In the genomic region with DNA sequence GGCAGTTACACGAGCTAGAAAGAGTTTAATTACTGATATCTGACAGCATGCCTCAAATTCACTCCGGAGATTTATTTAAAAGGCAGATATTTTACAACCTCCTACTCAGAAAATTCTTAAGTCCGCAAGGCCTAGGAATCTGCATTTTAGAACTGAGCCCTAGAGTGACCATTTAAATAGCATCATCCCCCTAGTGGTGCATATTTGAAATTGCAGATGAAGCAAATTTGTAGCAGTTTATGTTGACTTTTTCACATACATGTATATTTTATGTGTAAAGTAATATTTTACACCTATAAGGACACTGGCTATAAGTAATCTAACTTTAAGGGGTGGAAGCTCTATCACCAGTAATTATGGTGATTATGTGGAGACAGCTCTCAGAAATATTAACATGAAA, we compare ENCODE assay signal across 9 mouse cellular contexts.
A peak's percentile ranks its signal among the peaks of the same experiment; 100 is the strongest.
DNase-seq lines count a peak whose midpoint lies in the region; ATAC-seq and TF ChIP-seq lines count a peak whose summit lies in the region.
"Had no signal": no experiment of that assay in that cellular context is flagged by ENCODE, and none has a peak within 500 bp of the region (broad histone marks: within the 10 kb centered on the region; RNA-seq: fewer than 3 reads in every experiment).

No protein-coding gene starts in this region.

- TF ChIP-seq POLR2A in MEL (IDR thresholded peaks at IDR 0.05; ENCODE audit: control insufficient read depth in 1 of 2, insufficient read depth in 1 of 2, low read depth in 1 of 2, low read length in 2 of 2, poor library complexity in 1 of 2): no peak

- WGBS in hindbrain, postnatal 0 days: 74% methylated on average over 3 of the region's 3 CpGs
- WGBS in hindbrain, embryonic 16.5 days: 63% methylated on average over 3 of the region's 3 CpGs
- 51% methylated on average over 3 of the region's 3 CpGs for WGBS in liver, embryonic 12.5 days (ENCODE audit: insufficient replicate concordance)

- no peak overlapping the region for H3K27ac ChIP-seq in hindbrain, postnatal 0 days
- no peak overlapping the region for H3K27ac ChIP-seq in hindbrain, embryonic 16.5 days (ENCODE audit: low read depth, low read length)
- no peak overlapping the region for H3K27ac ChIP-seq in MEL (ENCODE audit: control insufficient read depth, low read depth, low read length)
- H3K27ac ChIP-seq in liver, embryonic 12.5 days: peak overlapping the region; percentile 97
- H3K27ac ChIP-seq: midbrain, embryonic 12.5 days had no signal

- H3K4me1 ChIP-seq in hindbrain, postnatal 0 days (ENCODE audit: insufficient read depth, low read length): no peaks in the 10 kb centered on the region
- H3K4me1 ChIP-seq in hindbrain, embryonic 16.5 days (ENCODE audit: control insufficient read depth, insufficient read depth, low read depth, low read length): no peaks in the 10 kb centered on the region; the same call in 1 of the 2 replicates
- H3K4me1 ChIP-seq in MEL (ENCODE audit: control insufficient read depth in 1 of 2, insufficient read depth in 2 of 2, low read length in 2 of 2): peaks cover 4 to 20% of the 10 kb centered on the region in 2 experiments
- H3K4me1 ChIP-seq in liver, embryonic 12.5 days: peaks cover 66% of the 10 kb centered on the region
- H3K4me1 ChIP-seq: midbrain, embryonic 12.5 days had no signal

- H3K9me3 ChIP-seq in hindbrain, postnatal 0 days (ENCODE audit: low read length): no peaks in the 10 kb centered on the region
- H3K9me3 ChIP-seq in hindbrain, embryonic 16.5 days (ENCODE audit: control insufficient read depth, low read length): no peaks in the 10 kb centered on the region
- H3K9me3 ChIP-seq in MEL (replicated peaks; ENCODE audit: insufficient read depth, low read length): no peaks in the 10 kb centered on the region
- no peaks in the 10 kb centered on the region for H3K9me3 ChIP-seq in liver, embryonic 12.5 days (replicated peaks)
- H3K9me3 ChIP-seq: midbrain, embryonic 12.5 days had no signal

- H3K4me3 ChIP-seq in hindbrain, postnatal 0 days (ENCODE audit: low read length): no peak overlapping the region
- no peak overlapping the region for H3K4me3 ChIP-seq in hindbrain, embryonic 16.5 days (ENCODE audit: low read length)
- no peak overlapping the region for H3K4me3 ChIP-seq in MEL (ENCODE audit: control insufficient read depth in 1 of 2, insufficient read depth in 1 of 2, low read depth in 2 of 2, low read length in 2 of 2)
- no peak overlapping the region; the same call in 1 of the 2 replicates for H3K4me3 ChIP-seq in liver, embryonic 12.5 days
- H3K4me3 ChIP-seq: midbrain, embryonic 12.5 days had no signal

- no peak for TF ChIP-seq EP300 in MEL (IDR thresholded peaks at IDR 0.05; ENCODE audit: low read depth in 1 of 2, low read length in 2 of 2)

- no peak overlapping the region for H3K9ac ChIP-seq in hindbrain, postnatal 0 days (replicated peaks; ENCODE audit: low read length)
- no peak overlapping the region for H3K9ac ChIP-seq in hindbrain, embryonic 16.5 days (ENCODE audit: low read depth, low read length)
- no peak overlapping the region for H3K9ac ChIP-seq in MEL (ENCODE audit: control insufficient read depth, low read depth, low read length, poor library complexity, severe bottlenecking)
- peak overlapping the region; percentile 67 for H3K9ac ChIP-seq in liver, embryonic 12.5 days
- H3K9ac ChIP-seq: midbrain, embryonic 12.5 days had no signal

- no peaks in the 10 kb centered on the region for H3K36me3 ChIP-seq in hindbrain, postnatal 0 days (ENCODE audit: insufficient read depth, low read length)
- no peaks in the 10 kb centered on the region for H3K36me3 ChIP-seq in hindbrain, embryonic 16.5 days (ENCODE audit: control insufficient read depth, insufficient read depth, low read length)
- peaks cover 0 to 19% of the 10 kb centered on the region in 2 experiments; a peak in 2 of 4 replicates for H3K36me3 ChIP-seq in MEL (ENCODE audit: control insufficient read depth in 1 of 2, insufficient read depth in 2 of 2, low read length in 2 of 2)
- no peaks in the 10 kb centered on the region for H3K36me3 ChIP-seq in liver, embryonic 12.5 days
- H3K36me3 ChIP-seq: midbrain, embryonic 12.5 days had no signal

- DNase-seq in hindbrain, postnatal 0 days (ENCODE audit: low spot score): peak; percentile 48
- DNase-seq in CD4-positive helper T cell, adult 2 months (ENCODE audit: low read depth, low spot score): peak; percentile 39
- DNase-seq in MEL (ENCODE audit: low read depth, low spot score): peak; percentile 64
- no peak for DNase-seq in urinary bladder, adult 2 months (ENCODE audit: low spot score)
- DNase-seq in right cerebral cortex, postnatal 10 days (ENCODE audit: low spot score in 2 of 2): no peak
- DNase-seq: adrenal gland, adult 2 months had no signal

- no peaks in the 10 kb centered on the region for H3K79me2 ChIP-seq in MEL (ENCODE audit: control insufficient read depth, insufficient read depth, low read length, poor library complexity)

- H3K4me2 ChIP-seq in hindbrain, postnatal 0 days (ENCODE audit: low read depth, low read length): no peak overlapping the region
- H3K4me2 ChIP-seq in hindbrain, embryonic 16.5 days (ENCODE audit: low read length): no peak overlapping the region
- peak overlapping the region; percentile 66 for H3K4me2 ChIP-seq in liver, embryonic 12.5 days
- H3K4me2 ChIP-seq: midbrain, embryonic 12.5 days had no signal

- no peak for ATAC-seq in hindbrain, postnatal 0 days
- no peak for ATAC-seq in hindbrain, embryonic 16.5 days
- no peak for ATAC-seq in liver, embryonic 12.5 days

- peak; percentile 66 for TF ChIP-seq CTCF in hindbrain, postnatal 0 days (IDR thresholded peaks at IDR 0.05; ENCODE audit: low read depth)
- peak in 2 of 3 experiments; percentile 61 to 71; a peak in 4 of 6 replicates for TF ChIP-seq CTCF in MEL (IDR thresholded peaks at IDR 0.05 in 2 of 3, conservative IDR thresholded peaks at IDR 0.05 in 1 of 3; ENCODE audit: control insufficient read depth in 1 of 3, insufficient read depth in 1 of 3, low read depth in 2 of 3, low read length in 3 of 3, poor library complexity in 1 of 3, severe bottlenecking in 1 of 3)

- peak; percentile 68 for TF ChIP-seq RAD21 in MEL (IDR thresholded peaks at IDR 0.05; ENCODE audit: low read depth, low read length)

- H3K27me3 ChIP-seq in hindbrain, postnatal 0 days (ENCODE audit: insufficient read depth, low read length): no peaks in the 10 kb centered on the region
- H3K27me3 ChIP-seq in hindbrain, embryonic 16.5 days (replicated peaks; ENCODE audit: control insufficient read depth, insufficient read depth, low read length): no peaks in the 10 kb centered on the region
- H3K27me3 ChIP-seq in MEL (ENCODE audit: control insufficient read depth in 1 of 2, insufficient read depth in 2 of 2, low read length in 2 of 2): no peaks in the 10 kb centered on the region
- no peaks in the 10 kb centered on the region for H3K27me3 ChIP-seq in liver, embryonic 12.5 days (replicated peaks)
- H3K27me3 ChIP-seq: midbrain, embryonic 12.5 days had no signal

TF ChIP-seq in MEL, 35 proteins besides CTCF, POLR2A, EP300 and RAD21:
- TF ChIP-seq POLR2AphosphoS5 (IDR thresholded peaks at IDR 0.05; ENCODE audit: borderline replicate concordance, low read depth, low read length): no peak
- TF ChIP-seq MAFK (IDR thresholded peaks at IDR 0.05; ENCODE audit: borderline replicate concordance, low read depth, low read length): peak; percentile 88
- TF ChIP-seq SMC3 (IDR thresholded peaks at IDR 0.05; ENCODE audit: low read depth, low read length): peak; percentile 75
- TF ChIP-seq ZC3H11A (IDR thresholded peaks at IDR 0.05; ENCODE audit: low read depth, low read length): peak; percentile 63
- TF ChIP-seq RCOR1 (IDR thresholded peaks at IDR 0.05; ENCODE audit: low read depth, low read length): no peak
- 0 out of 2 replicates have a peak, but pooled peaks have one; percentile 18 for TF ChIP-seq UBTF (IDR thresholded peaks at IDR 0.05; ENCODE audit: borderline replicate concordance, insufficient read depth, low read depth, low read length)
- 0 out of 2 replicates have a peak, but pooled peaks have one; percentile 15 for TF ChIP-seq ETS1 (IDR thresholded peaks at IDR 0.05; ENCODE audit: low read depth, low read length)
TF ChIP-seq in MEL: peak in this region for 5.

Comparison
In these comparisons a context has a peak if more than half of its experiments do, and no peak if none do; other contexts are left out.
1. DNase-seq: peak in hindbrain, postnatal 0 days (single experiment), CD4-positive helper T cell, adult 2 months (single experiment) and MEL (single experiment); none in urinary bladder, adult 2 months (single experiment) and right cerebral cortex, postnatal 10 days (0 of 2).